Mouse (Mus musculus): Measurements from ENCODE around the gene Trpm2. TPM values are rescaled to one million over a fixed set of nuclear protein-coding genes. Genes with fewer than 3 reads are reported as not detected.

The Trpm2 gene
- polyA plus RNA-seq, 1 experiment from 2014 or later, result 0.13 TPM

DNA sequence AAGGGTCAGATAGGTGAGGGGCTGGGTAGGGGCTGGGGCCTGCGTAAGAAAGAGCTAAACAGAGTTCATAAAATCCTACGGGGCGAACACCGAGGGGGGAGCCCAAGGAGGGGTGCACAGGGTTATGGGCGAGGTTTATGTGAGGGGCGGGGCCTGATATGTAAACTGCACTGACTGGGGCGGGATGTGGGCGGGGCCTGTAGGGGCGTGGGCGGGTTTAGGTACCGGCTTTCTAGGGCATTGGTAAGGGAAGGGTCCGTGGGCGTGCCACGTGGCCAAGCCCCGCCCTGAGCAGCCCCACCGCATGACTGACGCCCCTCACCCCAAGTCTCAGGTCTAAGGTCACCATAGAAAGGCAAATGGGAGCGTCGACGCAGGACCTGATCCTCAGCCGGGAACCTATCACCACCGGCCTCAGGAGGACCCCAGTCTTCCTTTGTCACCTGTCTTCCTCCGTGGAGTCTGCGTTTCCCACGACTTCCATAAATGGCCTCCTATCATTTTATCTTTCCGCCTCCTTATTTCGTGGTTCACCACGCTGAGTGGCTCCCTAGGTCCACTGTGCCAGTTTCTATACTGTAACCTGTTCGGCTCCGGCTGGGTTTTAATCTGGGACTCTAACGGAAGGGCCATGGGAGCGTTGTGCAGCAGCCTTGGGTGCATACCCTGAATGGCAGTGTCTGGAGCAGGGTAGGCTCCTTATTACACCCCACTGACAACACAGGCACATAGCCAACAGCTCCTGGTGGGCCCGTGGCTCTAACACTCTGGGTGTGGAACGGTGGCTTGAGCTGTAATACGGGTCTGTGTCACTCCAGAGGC is 67.3 kb downstream of the Trpm2 start:
- peak overlapping the region; percentile 60 for H3K4me3 ChIP-seq (ENCODE audit: low read depth, low read length)
- H3K9ac ChIP-seq (ENCODE audit: low read depth, low read length), result 0 out of 2 replicates have a peak overlapping the region, but pooled peaks have one; percentile 52
- H3K27ac ChIP-seq (ENCODE audit: low read depth, low read length), result no peak overlapping the region
- peak overlapping the region; percentile 96 for H3K4me2 ChIP-seq
- H3K36me3 ChIP-seq (ENCODE audit: control insufficient read depth, insufficient read depth, low read length), result no peaks in the 10 kb centered on the region
- no peaks in the 10 kb centered on the region for H3K4me1 ChIP-seq (ENCODE audit: control insufficient read depth, insufficient read depth, low read length)
- peak; percentile 61 for ATAC-seq (replicated peaks; ENCODE audit: insufficient number of reproducible peaks, low FRiP score, low TSS enrichment)
- peaks cover 16% of the 10 kb centered on the region for H3K27me3 ChIP-seq (ENCODE audit: control insufficient read depth, insufficient read depth, low read length)
- 8% methylated on average over 35 of the region's 35 CpGs for WGBS (ENCODE audit: insufficient replicate concordance)
- H3K9me3 ChIP-seq (replicated peaks; ENCODE audit: control insufficient read depth, low read length), result no peaks in the 10 kb centered on the region

DNA sequence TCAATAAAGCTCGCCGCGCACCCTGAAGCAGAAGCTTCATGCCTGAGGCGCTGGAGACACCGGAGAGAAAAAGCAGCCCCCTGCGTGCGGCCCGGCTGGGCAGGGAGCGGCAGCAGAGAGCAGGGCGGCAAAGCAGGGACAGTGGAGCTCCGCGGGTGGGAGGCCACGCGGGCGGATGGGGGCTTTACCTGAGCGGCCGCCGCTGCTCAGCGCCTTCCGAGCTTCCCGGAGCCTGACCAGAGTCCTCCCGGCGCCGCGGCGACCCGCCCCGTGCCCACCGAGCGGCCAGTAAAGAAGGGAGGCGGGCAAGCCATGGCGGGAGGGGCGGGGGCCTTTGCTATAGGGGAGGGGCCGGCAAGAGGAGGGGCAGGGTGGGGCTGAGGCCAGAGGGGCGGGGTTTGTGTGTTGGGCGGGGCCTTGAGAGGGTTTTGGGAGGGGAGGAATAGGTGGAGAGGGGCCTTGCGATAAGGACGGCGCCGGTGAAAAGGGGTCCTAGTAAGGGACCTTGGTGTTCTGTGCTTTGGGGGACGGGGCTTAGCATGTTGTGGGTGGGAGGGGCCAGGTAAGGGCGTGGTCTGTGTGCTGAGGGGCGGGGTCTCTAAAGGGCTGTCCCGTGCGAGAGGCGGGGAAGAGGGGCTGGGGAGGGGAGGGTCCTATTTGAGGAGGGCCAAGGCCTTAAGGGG is 68.0 kb downstream of the Trpm2 start, which contains the start of gene Lrrc3:
Gene Lrrc3, minus strand, starts transcription at position 326 of the 683 bp plus-strand sequence.
- ATAC-seq (replicated peaks; ENCODE audit: insufficient number of reproducible peaks, low FRiP score, low TSS enrichment), result peak; percentile 76
- WGBS (ENCODE audit: insufficient replicate concordance), result 1% methylated on average over 45 of the region's 46 CpGs
- no peak within 1 kb of the TSS for H3K27ac ChIP-seq (ENCODE audit: low read depth, low read length)

DNA sequence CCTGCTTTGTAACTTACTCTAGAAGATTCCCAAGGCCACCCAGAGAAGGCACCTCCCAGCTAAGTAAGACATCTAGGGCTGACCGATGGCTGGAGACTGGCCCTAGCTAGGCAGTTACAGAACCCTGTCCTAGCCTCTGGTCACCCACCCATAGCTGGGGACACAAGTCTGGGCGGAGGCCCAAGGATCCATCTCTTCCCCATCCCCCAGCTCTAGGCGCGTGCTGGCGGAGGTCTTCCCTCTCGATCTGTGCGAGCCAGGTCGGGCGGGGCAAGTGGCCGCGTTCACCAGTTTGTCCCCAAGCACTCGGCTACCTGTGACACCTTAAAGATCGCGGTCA is 68.5 kb downstream of the Trpm2 start:
- H3K4me1 ChIP-seq (ENCODE audit: control insufficient read depth, insufficient read depth, low read length), result no peaks in the 10 kb centered on the region
- no peaks in the 10 kb centered on the region for H3K9me3 ChIP-seq (replicated peaks; ENCODE audit: control insufficient read depth, low read length)
- peak overlapping the region; percentile 60 for H3K4me3 ChIP-seq (ENCODE audit: low read depth, low read length)
- ATAC-seq (replicated peaks; ENCODE audit: insufficient number of reproducible peaks, low FRiP score, low TSS enrichment), result no peak
- H3K36me3 ChIP-seq (ENCODE audit: control insufficient read depth, insufficient read depth, low read length), result no peaks in the 10 kb centered on the region
- WGBS (ENCODE audit: insufficient replicate concordance), result 2% methylated on average over 14 of the region's 14 CpGs
- H3K27me3 ChIP-seq (ENCODE audit: control insufficient read depth, insufficient read depth, low read length), result peaks cover 16% of the 10 kb centered on the region
- H3K4me2 ChIP-seq, result peak overlapping the region; percentile 96
- no peak overlapping the region for H3K27ac ChIP-seq (ENCODE audit: low read depth, low read length)
- H3K9ac ChIP-seq (ENCODE audit: low read depth, low read length), result peak overlapping the region; percentile 69

More for the DNA sequence above, 68.0 kb downstream of the Trpm2 start, which contains the start of gene Lrrc3:
- H3K4me2 ChIP-seq, result peak within 1 kb of the TSS; percentile 96
- H3K36me3 ChIP-seq (ENCODE audit: control insufficient read depth, insufficient read depth, low read length), result no peaks in the 10 kb centered on the region
- peak within 1 kb of the TSS; percentile 69 for H3K9ac ChIP-seq (ENCODE audit: low read depth, low read length)
- H3K4me1 ChIP-seq (ENCODE audit: control insufficient read depth, insufficient read depth, low read length), result no peaks in the 10 kb centered on the region
- peak within 1 kb of the TSS; percentile 60 for H3K4me3 ChIP-seq (ENCODE audit: low read depth, low read length)
- H3K27me3 ChIP-seq (ENCODE audit: control insufficient read depth, insufficient read depth, low read length), result peaks cover 16% of the 10 kb centered on the region
- no peaks in the 10 kb centered on the region for H3K9me3 ChIP-seq (replicated peaks; ENCODE audit: control insufficient read depth, low read length)

DNA sequence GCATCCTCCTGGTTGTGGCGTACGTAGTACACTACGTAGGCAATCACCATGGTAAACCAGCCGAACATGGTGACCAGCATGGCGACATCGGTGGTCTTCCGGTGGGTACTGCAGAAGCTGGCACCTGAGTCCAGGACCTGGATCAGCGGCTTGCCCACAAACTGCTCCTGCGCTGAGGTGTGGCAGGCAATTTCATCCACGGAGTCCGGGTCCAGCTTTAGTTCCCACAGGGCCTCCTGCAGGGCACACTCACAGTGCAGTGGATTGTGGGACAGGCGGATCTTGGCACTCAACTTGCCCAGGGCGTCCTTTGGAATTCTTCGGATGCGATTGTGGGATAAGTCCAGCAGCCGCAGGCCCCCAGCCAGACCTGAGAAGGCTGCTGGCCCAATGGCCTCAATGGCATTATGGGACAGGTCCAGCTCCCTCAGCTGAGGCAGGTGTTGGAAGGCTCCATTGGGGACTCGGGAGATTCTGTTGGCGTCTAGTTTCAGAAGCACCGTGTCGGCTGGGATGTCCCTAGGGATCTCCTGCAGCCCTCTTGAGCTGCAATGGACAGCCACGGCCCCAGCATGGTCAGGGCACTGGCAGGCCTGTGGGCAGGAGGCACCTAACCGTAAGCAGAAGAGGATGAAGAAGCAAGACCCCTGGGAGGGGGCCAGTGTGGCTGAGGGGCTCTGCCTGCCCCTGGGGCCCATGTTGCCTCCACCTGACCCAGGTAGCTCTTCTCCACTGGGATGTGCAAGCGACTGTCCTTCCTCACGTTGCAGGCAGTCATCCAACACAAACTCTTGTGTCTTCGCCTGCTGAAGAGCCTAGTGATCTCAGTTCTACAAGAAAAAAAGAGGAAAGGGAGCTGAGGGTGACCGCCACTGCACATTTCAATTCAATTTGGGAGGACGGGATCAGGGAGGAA is 69.2 kb downstream of the Trpm2 start:
- H3K4me1 ChIP-seq (ENCODE audit: control insufficient read depth, insufficient read depth, low read length), result peaks cover 2% of the 10 kb centered on the region; the same call in 1 of the 2 replicates
- no peaks in the 10 kb centered on the region for H3K36me3 ChIP-seq (ENCODE audit: control insufficient read depth, insufficient read depth, low read length)
- no peaks in the 10 kb centered on the region for H3K9me3 ChIP-seq (replicated peaks; ENCODE audit: control insufficient read depth, low read length)
- 86% methylated on average over 27 of the region's 27 CpGs for WGBS (ENCODE audit: insufficient replicate concordance)
- no peak overlapping the region for H3K27ac ChIP-seq (ENCODE audit: low read depth, low read length)
- H3K9ac ChIP-seq (ENCODE audit: low read depth, low read length), result no peak overlapping the region
- H3K4me3 ChIP-seq (ENCODE audit: low read depth, low read length), result no peak overlapping the region
- H3K4me2 ChIP-seq, result peak overlapping the region; percentile 96
- peaks cover 16% of the 10 kb centered on the region for H3K27me3 ChIP-seq (ENCODE audit: control insufficient read depth, insufficient read depth, low read length)
- no peak for ATAC-seq (replicated peaks; ENCODE audit: insufficient number of reproducible peaks, low FRiP score, low TSS enrichment)

- WGBS (ENCODE audit: insufficient replicate concordance), result 80% methylated on average over 7 of the region's 7 CpGs
- no peak for ATAC-seq (replicated peaks; ENCODE audit: insufficient number of reproducible peaks, low FRiP score, low TSS enrichment)
- Histone ChIP-seq H3K27me3 (ENCODE audit: control insufficient read depth, insufficient read depth, low read length) (peaks cover 16% of the 10 kb centered on the region), H3K4me1 (ENCODE audit: control insufficient read depth, insufficient read depth, low read length) (peaks cover 5% of the 10 kb centered on the region; the same call in 1 of the 2 replicates), H3K36me3 (ENCODE audit: control insufficient read depth, insufficient read depth, low read length) (no peaks in the 10 kb centered on the region), H3K27ac (ENCODE audit: low read depth, low read length) (no peak overlapping the region), H3K9me3 (replicated peaks; ENCODE audit: control insufficient read depth, low read length) (no peaks in the 10 kb centered on the region), H3K9ac (ENCODE audit: low read depth, low read length) (no peak overlapping the region), H3K4me2 (no peak overlapping the region), H3K4me3 (ENCODE audit: low read depth, low read length) (no peak overlapping the region)
Measured at GRCm38 (mm10) chr10:77900126-77900525, 70.2 kb downstream of the Trpm2 start.

DNA sequence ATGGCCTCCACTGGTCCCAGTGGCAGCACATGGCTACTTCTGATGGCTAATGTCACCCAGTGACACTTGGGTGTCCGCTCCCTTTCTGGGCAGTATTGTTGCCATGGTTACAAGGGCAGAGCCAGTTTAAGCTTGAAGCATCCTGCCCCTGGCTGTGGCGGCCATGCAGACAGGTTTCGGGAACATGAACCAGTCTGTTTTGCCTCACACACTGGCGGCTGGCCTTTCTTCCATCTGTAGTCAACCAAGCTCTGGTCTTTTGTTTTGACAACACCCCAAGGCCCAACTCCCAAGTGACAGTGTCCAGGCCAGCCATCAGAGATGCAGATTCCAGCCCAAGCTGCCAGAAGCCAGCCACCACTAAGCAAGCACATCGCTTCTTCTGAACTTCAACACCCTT is 74.8 kb downstream of the Trpm2 start:
- 40% methylated on average over 5 of the region's 5 CpGs for WGBS (ENCODE audit: insufficient replicate concordance)
- H3K27me3 ChIP-seq (ENCODE audit: control insufficient read depth, insufficient read depth, low read length), result peaks cover 3% of the 10 kb centered on the region; the same call in 1 of the 2 replicates
- H3K27ac ChIP-seq (ENCODE audit: low read depth, low read length), result no peak overlapping the region
- H3K4me2 ChIP-seq, result no peak overlapping the region
- no peak for ATAC-seq (replicated peaks; ENCODE audit: insufficient number of reproducible peaks, low FRiP score, low TSS enrichment)
- H3K4me3 ChIP-seq (ENCODE audit: low read depth, low read length), result no peak overlapping the region
- peaks cover 5% of the 10 kb centered on the region; the same call in 1 of the 2 replicates for H3K4me1 ChIP-seq (ENCODE audit: control insufficient read depth, insufficient read depth, low read length)
- no peak overlapping the region for H3K9ac ChIP-seq (ENCODE audit: low read depth, low read length)
- H3K9me3 ChIP-seq (replicated peaks; ENCODE audit: control insufficient read depth, low read length), result no peaks in the 10 kb centered on the region
- no peaks in the 10 kb centered on the region for H3K36me3 ChIP-seq (ENCODE audit: control insufficient read depth, insufficient read depth, low read length)

- 0 out of 2 replicates have a peak, but pooled peaks cover under 1% of the 10 kb centered on the region for H3K27me3 ChIP-seq (ENCODE audit: control insufficient read depth, insufficient read depth, low read length)
- H3K4me3 ChIP-seq (ENCODE audit: low read depth, low read length), result no peak overlapping the region
- no peaks in the 10 kb centered on the region; the same call in 1 of the 2 replicates for H3K9me3 ChIP-seq (replicated peaks; ENCODE audit: control insufficient read depth, low read length)
- 76% methylated on average over 8 of the region's 8 CpGs for WGBS (ENCODE audit: insufficient replicate concordance)
- peaks cover 2% of the 10 kb centered on the region; the same call in 1 of the 2 replicates for H3K4me1 ChIP-seq (ENCODE audit: control insufficient read depth, insufficient read depth, low read length)
- H3K27ac ChIP-seq (ENCODE audit: low read depth, low read length), result no peak overlapping the region
- ATAC-seq (replicated peaks; ENCODE audit: insufficient number of reproducible peaks, low FRiP score, low TSS enrichment), result no peak
- no peaks in the 10 kb centered on the region for H3K36me3 ChIP-seq (ENCODE audit: control insufficient read depth, insufficient read depth, low read length)
- no peak overlapping the region for H3K9ac ChIP-seq (ENCODE audit: low read depth, low read length)
- H3K4me2 ChIP-seq, result no peak overlapping the region
Measured at GRCm38 (mm10) chr10:77890987-77891565, 79.3 kb downstream of the Trpm2 start.
